Mouse (Mus musculus) gonadal fat pad, adult 2 months (tissue): ENCODE measurements at regions not wholly inside any gene's neighbourhood (a gene's known extent, or its start where the extent isn't known, plus 50 kb on each side); places are given as distances from the start of the nearest gene placed in this dataset.

Source experiments
- DNase-seq: peaks from one replicate; pipeline ENCODE4 v3.0.0-alpha.2; 2012; ENCODE audit warnings: low read depth

DNA sequence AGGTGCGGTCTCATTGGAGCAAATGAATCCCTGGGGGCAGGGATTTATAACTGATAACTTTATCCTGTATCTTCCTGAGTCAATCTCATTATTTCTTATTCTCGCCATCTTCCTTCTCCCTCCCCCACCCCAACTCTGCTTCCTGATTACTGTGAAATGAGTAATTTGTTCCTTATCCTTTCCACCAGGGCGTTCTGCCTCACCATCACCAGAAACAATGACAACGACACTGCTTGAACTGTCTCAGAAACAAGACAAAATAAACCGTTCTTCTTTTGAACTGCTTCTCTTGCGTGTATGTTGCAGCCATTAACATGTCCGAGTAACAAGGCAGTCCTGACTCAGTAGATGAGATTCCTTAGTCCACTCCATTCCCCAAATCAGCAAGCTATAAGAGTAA lies 246.0 kb upstream of the Trib2 start:
- DNase-seq, result no peak

GRCm38 (mm10) chr12:16060461-16060860 lies 243.7 kb upstream of the Trib2 start:
- no peak for DNase-seq

DNA sequence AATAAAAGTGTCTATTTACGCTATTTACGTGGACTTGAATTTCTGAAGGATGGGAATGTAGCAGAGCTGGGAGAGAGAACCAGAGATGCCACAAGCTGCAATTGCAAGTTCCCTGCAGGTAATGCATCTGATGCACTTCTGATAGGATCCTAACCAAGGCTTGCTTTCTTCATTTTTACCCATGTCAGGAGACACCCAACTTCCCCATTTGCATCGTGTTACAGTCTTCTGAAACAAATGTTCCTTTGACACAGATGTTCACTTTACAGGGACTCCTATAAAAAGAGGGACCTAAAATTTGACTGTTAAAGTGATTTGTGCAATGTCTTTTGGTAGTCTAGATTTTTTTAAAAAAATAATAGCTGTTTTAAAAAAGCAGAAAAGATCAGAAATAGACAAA lies 241.5 kb upstream of the Trib2 start:
- DNase-seq, result no peak

DNA sequence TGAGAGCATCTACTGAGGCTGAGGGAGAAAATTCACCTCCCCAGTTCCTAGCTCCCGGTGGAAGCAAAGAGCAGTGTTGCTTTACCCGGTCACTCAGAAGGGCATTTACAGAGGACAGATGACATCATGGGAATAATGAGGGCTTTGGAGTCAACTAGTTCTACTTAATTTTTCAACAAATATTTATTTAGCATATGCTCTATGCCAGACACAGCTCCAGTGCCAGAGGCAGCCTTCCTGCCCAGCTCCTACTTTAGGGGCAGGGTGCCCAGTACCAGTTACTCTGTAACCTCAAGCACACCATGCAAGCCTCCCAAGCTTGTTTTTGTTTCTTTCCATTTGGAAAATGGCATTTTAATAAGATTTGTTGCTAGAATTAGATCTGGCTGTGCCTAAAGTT lies 240.1 kb upstream of the Trib2 start:
- DNase-seq, result no peak

DNA sequence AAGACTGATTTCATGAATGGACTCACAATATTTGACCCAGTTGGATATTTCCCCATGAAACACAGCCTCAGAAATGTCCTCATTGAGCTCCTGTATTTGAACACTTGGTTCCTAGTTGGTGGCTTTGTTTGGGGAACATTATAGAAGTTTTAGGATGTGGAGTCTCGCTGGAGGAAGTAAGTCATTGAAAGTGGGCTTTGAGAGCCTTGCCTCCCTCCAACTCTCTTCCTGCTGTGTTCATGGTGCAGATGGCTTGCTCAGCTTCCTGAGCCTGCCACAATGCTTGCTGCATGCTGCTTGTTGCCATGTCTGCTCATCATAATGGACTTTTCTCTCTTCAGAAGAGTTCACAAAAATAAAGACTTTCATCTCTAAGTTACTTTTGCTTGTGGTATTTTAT lies 239.5 kb upstream of the Trib2 start:
- DNase-seq, result no peak

DNA sequence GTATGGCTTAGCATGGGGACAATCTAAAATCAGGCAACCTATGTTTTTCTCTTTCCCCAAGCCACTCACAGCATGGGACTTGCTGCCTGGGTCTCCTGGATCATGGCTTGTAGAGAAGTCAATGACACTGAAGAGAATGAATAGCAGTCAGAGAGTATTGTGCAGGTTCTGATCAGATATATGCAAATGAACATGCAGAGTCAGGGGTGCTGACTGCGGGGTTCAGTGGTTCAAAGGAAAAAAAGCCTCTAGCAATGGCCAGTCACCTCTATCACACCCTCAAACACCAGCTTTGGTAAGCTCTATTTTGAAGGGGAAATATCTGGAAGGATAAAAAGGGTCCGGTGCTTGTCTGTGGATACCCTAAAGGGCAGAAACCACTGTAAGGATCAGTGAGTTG lies 237.9 kb upstream of the Trib2 start:
- DNase-seq, result no peak

DNA sequence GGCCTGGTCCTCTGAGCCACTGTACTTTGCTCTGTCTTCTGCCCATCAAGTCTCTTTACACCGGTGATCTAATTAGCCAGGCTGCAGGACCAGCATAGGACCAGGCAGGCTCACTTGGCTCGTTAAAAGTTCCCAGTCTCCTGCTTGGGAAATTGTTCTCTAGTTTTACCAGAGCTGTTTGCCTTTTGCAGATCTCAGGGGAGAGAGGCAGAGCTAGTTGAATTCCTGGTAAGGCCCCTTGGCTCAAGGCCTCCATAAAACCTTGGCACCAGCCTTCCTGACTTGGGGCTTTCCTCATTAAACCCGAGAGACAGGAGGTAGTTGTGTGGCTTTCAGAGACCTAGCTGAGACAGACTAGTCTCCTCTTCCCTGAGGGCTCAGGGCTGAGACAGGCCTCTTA lies 237.0 kb upstream of the Trib2 start:
- no peak for DNase-seq

DNA sequence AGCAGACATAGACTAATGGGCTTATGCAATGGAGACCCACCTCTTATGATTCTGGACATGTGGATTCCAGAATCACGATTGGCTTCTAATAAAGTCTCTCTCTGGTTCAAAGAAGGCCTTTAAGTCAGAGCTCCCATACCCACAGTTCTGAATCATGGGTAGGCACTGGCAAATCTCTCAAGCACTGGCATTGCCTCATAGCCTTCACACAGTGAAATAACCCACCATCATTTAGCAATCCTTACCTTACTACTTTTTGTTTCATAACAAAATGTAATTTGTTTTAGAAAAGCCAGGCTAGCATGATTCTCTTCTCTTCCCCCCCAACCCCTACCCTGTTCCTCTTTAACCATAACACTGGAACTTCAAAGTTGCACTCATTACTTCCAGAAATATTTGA lies 236.3 kb upstream of the Trib2 start:
- DNase-seq, result no peak

DNA sequence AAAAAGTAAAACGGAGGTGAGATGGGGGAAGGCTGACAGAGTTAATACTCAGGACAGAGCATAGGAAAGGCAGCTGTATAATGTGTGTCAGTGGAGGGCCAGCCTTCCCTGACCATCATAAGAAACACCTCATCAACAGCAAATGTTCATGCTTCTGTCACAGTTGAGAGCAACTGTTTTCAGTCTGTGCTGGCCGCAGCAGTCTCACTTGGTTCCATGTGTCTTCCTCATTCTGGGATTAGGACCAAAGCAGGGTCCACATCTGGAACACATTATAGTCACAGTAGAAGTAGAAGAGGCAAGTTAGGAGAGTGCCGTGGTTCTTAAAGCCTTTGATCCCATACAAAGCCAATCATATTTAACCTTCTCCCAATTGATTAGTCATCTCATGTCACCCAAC lies 235.6 kb upstream of the Trib2 start:
- DNase-seq, result no peak

GRCm38 (mm10) chr12:16051439-16051838 lies 234.7 kb upstream of the Trib2 start:
- no peak for DNase-seq

DNA sequence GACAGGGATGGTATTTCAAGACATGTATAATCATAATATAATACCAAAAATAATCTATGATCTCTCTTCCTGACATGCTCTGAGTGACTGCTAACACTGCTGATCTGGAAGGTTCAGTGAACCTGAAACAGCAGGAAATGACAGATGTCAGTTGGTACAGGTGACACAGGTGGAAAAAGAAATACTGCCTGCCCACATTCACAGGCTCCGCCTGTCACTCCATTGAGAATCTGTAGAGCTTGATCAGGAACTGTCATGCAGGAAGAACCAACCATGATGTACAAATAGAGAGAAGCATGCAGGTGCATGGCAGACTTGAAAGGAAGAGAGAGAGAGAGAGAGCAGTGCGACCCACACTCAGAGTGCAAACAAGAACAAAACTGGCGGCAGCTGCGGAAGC lies 232.8 kb upstream of the Trib2 start:
- no peak for DNase-seq

DNA sequence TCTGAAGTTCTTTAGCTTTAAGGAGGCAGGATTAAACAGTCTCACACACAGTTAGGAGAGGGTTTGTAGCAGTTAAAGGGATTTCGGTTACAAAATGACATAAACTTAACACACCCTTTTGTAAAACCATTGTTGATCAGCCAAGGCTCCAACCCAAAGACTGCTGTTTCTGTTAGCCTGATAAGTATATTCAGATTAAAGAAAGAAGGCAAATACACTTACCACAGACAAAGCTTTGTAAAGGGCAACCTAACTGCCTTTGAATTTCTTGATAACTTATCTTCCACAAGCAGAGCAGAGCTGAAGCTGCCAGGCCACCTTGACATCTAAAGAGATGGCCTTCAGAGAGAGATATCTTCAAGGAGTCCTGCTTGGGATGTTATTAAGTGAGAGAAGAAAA lies 229.9 kb upstream of the Trib2 start:
- no peak for DNase-seq

DNA sequence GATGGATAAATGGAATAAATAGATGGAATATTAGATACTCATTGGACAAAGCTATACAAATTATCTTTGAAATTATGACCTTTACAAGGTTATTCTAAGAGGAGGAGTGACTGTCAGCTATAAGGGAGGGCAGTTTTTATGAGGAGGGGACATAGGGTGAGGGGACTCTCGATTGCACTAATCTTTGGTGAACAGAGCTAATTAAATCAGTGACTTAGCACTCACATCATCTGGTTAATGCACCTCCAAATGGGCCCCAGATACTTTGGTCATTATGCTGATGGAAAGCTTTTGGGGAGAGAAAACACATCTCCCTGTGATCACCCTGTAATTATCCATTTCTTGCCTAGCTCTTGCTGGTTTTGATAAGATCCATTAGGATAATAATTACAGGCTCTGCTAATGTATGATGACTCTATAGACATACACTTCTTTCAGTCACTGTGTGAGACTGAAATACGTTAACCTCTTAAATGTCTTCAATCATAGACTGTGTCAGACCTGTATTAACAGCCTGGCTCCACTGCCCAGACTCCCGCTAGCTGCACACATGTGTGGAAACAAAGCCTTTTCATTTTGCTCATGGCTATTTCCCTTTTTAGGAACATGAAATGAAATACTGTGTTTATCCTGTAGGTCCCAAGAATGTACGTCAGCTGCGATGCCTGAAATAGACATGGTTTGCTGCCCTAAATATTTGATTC lies 229.2 kb upstream of the Trib2 start:
- no peak for DNase-seq

GRCm38 (mm10) chr12:16043466-16044214 lies 226.9 kb upstream of the Trib2 start:
- DNase-seq, result no peak

DNA sequence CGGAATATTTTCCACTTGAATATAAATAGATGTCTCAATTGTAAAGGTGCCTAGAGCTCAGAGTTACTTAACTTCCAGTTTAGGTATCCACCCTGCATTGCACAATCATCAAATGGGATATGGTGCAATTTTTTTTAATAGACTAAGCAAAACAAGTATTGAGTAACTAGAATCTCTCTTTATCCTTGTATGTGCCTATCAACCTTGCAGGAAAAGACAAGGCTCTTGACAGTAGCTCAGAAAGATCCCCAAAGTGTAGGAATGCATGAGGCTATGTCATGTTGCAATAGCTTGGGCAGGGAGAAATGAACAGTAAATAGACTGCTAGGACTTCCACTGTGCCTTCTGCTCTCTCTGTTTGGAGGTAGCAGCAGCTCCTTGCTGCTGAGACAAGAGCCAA lies 225.6 kb upstream of the Trib2 start:
- DNase-seq, result peak; percentile 76

DNA sequence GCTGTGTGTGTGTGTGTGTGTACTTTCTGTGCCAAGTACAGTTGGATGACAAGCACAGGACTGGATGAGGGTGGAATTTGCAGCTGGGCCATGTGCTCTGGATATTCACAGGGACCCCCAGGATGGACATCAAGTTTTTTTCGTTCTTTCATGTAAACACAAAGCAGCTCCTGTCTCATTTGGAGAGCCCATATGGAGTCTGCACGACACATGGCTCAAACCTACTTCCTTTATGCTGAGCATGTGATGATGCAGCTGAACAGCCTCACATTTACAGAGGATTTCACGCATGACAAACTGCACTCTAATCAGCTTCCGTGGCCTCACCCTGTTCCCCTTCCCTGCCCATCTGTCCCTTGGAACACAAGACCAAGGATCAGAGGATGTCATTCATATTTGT lies 224.4 kb upstream of the Trib2 start:
- no peak for DNase-seq

DNA sequence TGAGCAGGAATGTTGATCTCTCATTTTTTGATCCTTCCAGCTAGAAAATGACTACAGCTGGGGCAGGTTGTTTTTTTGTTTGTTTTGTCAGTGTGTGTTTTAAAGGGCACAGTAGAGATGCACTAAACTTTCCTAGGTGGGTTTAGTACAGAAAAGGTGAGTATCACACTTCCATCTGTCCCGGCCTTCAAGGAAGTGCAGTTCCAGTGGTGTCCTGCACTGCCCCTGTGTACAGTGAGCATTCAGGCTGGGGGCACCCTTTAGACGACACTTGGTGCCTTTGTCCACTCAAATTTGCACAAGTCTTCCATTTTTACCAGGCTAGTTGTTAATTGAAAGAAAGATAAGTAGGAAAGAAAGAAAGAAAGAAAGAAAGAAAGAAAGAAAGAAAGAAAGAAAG lies 218.8 kb upstream of the Trib2 start:
- DNase-seq, result no peak

GRCm38 (mm10) chr12:16034691-16035515 lies 218.2 kb upstream of the Trib2 start:
- no peak for DNase-seq

GRCm38 (mm10) chr12:16026654-16027053 lies 209.9 kb upstream of the Trib2 start:
- no peak for DNase-seq

DNA sequence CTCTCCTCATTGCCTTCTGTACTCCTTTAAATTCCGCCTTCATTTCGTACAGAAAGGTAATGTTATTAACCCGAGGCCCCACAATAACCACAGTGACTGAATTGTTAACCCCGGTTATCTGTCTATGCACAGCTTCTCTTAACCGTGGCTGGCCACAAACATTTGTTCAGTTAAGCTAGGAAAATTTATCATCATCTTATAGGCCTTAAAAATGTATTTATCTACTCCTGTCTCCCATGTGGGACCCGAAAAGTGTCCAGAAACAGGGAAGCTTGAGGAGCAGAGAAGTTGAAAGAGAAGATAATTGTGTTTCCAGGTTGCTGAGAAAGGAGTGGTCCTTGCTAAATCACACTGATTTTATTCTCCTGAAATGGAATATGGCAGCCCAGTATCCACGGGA lies 206.6 kb upstream of the Trib2 start:
- no peak for DNase-seq

- no peak for DNase-seq
Observed at GRCm38 (mm10) chr12:16021202-16021821, 204.6 kb upstream of the Trib2 start.

GRCm38 (mm10) chr12:16018237-16018636 lies 201.5 kb upstream of the Trib2 start:
- no peak for DNase-seq
